Mouse (Mus musculus): ENCODE measurements around the gene Pigh.

DNA sequence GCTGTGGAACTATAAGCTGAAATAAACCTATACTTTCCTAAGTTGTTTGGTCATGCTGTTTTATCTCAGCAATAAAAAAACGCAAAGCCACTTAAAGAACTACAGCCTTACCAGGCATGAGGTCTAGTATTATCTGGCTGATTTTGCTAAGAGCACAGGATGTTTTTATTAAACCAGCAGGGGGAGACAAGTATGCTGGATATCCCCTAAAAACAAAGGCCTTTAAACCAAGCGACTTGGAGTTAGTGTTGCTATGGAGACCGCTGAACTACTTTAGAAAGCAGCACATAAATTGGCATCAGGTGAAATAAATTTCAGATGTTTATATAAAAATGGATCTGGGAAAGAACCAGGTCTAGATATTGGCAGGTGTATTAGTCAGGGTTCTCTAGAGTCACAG lies 33.4 kb upstream of the Pigh start:
- no peak for TF ChIP-seq POLR2A (IDR thresholded peaks at IDR 0.05; ENCODE audit: borderline replicate concordance, control insufficient read depth, low read depth, low read length)
- no peak for TF ChIP-seq CTCF (IDR thresholded peaks at IDR 0.05; ENCODE audit: control insufficient read depth, insufficient read depth, low read length)
